Mouse (Mus musculus) liver, embryonic 12.5 days (tissue): ENCODE data around the gene Engase. TPM values are rescaled to one million over a fixed set of nuclear protein-coding genes. Genes with fewer than 3 reads are reported as not detected.
A peak's percentile ranks its signal among the peaks of the same experiment; 100 is the strongest.

Experiments used
- ATAC-seq: fragments of 200-750 bp; cut with Nextera tagmentation; 2 replicates; pipeline ENCODE4 v1.8.0; 2017; ENCODE audit warnings: moderate number of reproducible peaks, mild to moderate bottlenecking, moderate library complexity
- H3K27ac ChIP-seq: fragments of 300-500 bp; sonication (generic); 2 replicates; pipeline ENCODE4 v1.5.1; 2016; ENCODE audit warnings: mild to moderate bottlenecking
- H3K27me3 ChIP-seq: fragments of 300-500 bp; sonication (generic); replicated peaks from 2 replicates; pipeline ENCODE4 v1.6.1; 2016; ENCODE audit warnings: mild to moderate bottlenecking, moderate library complexity
- H3K36me3 ChIP-seq: fragments of 300-500 bp; sonication (generic); 2 replicates; pipeline ENCODE4 v1.6.1; 2016; ENCODE audit warnings: mild to moderate bottlenecking, moderate library complexity
- H3K4me1 ChIP-seq: fragments of 300-500 bp; sonication (generic); 2 replicates; pipeline ENCODE4 v1.6.1; 2016
- H3K4me2 ChIP-seq: fragments of 300-500 bp; sonication (generic); 2 replicates; pipeline ENCODE4 v1.6.1; 2016; ENCODE audit warnings: mild to moderate bottlenecking, moderate library complexity
- H3K4me3 ChIP-seq: fragments of 300-500 bp; sonication (generic); 2 replicates; pipeline ENCODE4 v1.5.1; 2016; ENCODE audit warnings: mild to moderate bottlenecking, moderate library complexity
- H3K9ac ChIP-seq: fragments of 300-500 bp; sonication (generic); 2 replicates; pipeline ENCODE4 v1.6.1; 2016; ENCODE audit warnings: mild to moderate bottlenecking, moderate library complexity
- H3K9me3 ChIP-seq: fragments of 300-500 bp; sonication (generic); replicated peaks from 2 replicates; pipeline ENCODE4 v1.6.1; 2016; ENCODE audit warnings: mild to moderate bottlenecking, moderate library complexity
- WGBS: fragments of 180-500 bp; shearing (Covaris S2); methylation state at CpG from one replicate; pipeline ENCODE4 v1.1.7; 2016; ENCODE audit not compliant: insufficient replicate concordance; 5-methylcytosine and 5-hydroxymethylcytosine counted together
- polyA plus RNA-seq: library from polyadenylated mRNA; unstranded; fragments of >200 nt; fragmentation: Nextera tagmentation; extraction: Ambion mirVana; gene quantifications from 2 replicates; pipeline ENCODE4 v1.2.1, GENCODE M21; 2016

The Engase gene
- polyA plus RNA-seq, 1 experiment from 2014 or later: 11.7 TPM

DNA sequence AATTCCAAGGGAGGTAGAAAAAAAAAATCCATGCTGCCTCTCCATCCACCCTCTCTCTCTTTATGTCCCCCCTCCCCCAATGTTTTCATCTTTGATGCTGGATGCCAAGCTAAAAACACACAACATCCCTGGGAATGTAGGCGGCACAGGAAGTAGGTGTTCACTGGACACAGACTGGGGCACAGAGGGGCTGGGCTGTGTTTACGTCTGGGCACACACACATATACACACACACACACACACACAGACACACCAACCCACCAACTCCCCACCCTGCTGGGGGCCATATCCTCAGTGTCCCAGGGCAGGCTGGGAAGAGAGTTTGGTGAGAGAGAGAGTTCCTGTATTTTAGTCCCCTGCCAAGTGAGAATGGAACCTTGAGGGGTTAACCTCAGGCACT lies 16.8 kb downstream of the Engase start:
- H3K36me3 ChIP-seq: peaks cover 3% of the 10 kb centered on the region; the same call in 1 of the 2 replicates
- 66% methylated on average over 2 of the region's 2 CpGs for WGBS
- H3K9me3 ChIP-seq: no peaks in the 10 kb centered on the region
- H3K9ac ChIP-seq: no peak overlapping the region
- no peak for ATAC-seq
- no peak overlapping the region for H3K27ac ChIP-seq
- H3K4me2 ChIP-seq: 0 out of 2 replicates have a peak overlapping the region, but pooled peaks have one; percentile 6
- no peak overlapping the region for H3K4me3 ChIP-seq
- peaks cover 8% of the 10 kb centered on the region for H3K4me1 ChIP-seq
- H3K27me3 ChIP-seq: peaks cover 31% of the 10 kb centered on the region

DNA sequence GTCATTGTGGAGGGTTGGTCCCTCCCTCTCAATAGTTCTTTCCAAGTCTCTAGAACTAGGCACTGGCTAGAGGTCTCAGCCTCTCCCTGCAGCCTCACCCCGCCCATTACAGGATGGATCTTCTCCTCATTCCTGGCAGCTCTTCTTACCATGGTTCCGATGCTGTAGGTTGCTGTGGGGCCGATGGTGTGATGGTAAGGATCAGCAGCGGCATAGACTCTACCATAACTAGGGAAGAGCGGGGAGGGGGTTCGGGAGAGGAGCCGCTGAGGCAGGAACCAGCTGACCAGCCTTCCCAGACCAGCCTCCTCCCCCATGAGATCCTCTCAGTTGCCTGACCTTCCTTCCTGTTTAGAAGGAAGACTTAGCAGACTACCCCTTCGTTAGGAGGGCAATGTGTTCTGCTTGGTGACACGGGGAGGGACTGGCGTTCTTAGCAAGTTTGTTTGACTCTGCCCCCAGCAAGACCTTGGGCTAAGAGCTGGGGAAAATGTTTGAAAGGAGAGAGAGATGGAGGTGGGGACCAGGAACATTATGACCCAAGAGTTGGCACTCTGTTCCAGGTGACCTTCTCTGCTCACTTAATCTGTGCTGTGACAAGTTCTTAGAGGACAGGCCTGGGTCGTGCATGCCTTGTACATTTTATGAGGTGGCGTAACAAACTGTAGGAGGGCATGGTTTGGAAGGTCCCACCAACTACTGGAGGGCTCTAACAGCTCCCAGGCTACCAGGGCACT lies 17.5 kb downstream of the Engase start:
- Histone ChIP-seq H3K9ac (no peak overlapping the region), H3K4me2 (peak overlapping the region; percentile 6; the same call in 1 of the 2 replicates), H3K36me3 (no peaks in the 10 kb centered on the region), H3K9me3 (no peaks in the 10 kb centered on the region), H3K27me3 (peaks cover 31% of the 10 kb centered on the region), H3K27ac (no peak overlapping the region), H3K4me1 (peaks cover 8% of the 10 kb centered on the region), H3K4me3 (no peak overlapping the region)
- 44% methylated on average over 12 of the region's 12 CpGs for WGBS
- ATAC-seq: no peak

DNA sequence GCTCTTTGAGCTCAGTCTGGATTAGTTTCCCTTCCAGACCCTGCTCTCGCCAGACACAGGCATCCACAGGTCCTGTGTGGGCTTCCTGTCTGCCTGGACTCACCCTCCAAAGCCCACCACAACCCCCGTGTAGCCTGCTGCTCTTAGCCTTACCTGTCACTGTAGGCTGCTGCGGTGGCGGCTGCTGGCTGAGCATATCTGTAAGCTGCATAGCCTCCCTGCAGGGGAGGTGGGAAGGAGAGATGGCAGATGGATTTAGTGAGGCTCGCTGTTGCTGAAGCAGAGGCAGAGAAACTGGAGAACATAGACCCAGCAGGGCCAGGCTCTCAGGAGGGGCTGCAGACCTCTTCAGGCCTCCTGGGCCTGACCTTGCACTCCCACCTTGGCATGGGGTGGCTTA lies 18.4 kb downstream of the Engase start:
- H3K27ac ChIP-seq: no peak overlapping the region
- H3K4me3 ChIP-seq: no peak overlapping the region
- H3K27me3 ChIP-seq: peaks cover 31% of the 10 kb centered on the region
- 36% methylated on average over 5 of the region's 5 CpGs for WGBS
- no peak for ATAC-seq
- H3K4me2 ChIP-seq: no peak overlapping the region
- H3K4me1 ChIP-seq: peaks cover 8% of the 10 kb centered on the region
- no peaks in the 10 kb centered on the region for H3K36me3 ChIP-seq
- H3K9me3 ChIP-seq: no peaks in the 10 kb centered on the region
- no peak overlapping the region for H3K9ac ChIP-seq

GRCm38 (mm10) chr11:118496066-118496689 lies 19.5 kb downstream of the Engase start:
- peaks cover 31% of the 10 kb centered on the region for H3K27me3 ChIP-seq
- 64% methylated on average over 20 of the region's 20 CpGs for WGBS
- no peaks in the 10 kb centered on the region for H3K36me3 ChIP-seq
- no peak overlapping the region for H3K9ac ChIP-seq
- H3K4me3 ChIP-seq: no peak overlapping the region
- H3K9me3 ChIP-seq: no peaks in the 10 kb centered on the region
- ATAC-seq: no peak
- H3K27ac ChIP-seq: no peak overlapping the region
- H3K4me2 ChIP-seq: no peak overlapping the region
- H3K4me1 ChIP-seq: no peaks in the 10 kb centered on the region

DNA sequence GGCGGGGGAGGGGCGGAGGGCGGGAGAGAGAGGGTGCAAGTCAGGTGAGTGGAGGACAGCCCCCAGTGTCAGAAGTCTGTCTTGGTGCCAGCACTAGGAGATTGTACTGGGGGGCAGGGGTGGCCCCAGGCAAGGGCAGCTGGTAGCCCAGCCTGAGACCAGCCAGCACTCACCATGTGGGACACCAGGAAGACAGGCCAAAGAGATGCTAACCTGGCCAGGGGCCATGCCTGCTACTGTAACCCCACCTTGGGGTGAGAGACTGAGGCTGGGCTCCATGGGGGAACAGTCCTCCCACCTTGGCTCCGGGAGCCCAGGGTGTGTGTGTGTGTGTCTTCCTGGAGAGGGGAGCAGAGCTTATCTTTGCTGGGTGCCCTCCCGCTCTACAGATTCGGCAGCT lies 26.4 kb downstream of the Engase start:
- no peaks in the 10 kb centered on the region for H3K4me1 ChIP-seq
- no peak for ATAC-seq
- H3K27me3 ChIP-seq: peaks cover 51% of the 10 kb centered on the region
- H3K27ac ChIP-seq: no peak overlapping the region
- WGBS: 30% methylated on average over 6 of the region's 6 CpGs
- no peaks in the 10 kb centered on the region for H3K9me3 ChIP-seq
- H3K4me3 ChIP-seq: no peak overlapping the region
- H3K4me2 ChIP-seq: no peak overlapping the region
- H3K36me3 ChIP-seq: no peaks in the 10 kb centered on the region
- H3K9ac ChIP-seq: no peak overlapping the region

DNA sequence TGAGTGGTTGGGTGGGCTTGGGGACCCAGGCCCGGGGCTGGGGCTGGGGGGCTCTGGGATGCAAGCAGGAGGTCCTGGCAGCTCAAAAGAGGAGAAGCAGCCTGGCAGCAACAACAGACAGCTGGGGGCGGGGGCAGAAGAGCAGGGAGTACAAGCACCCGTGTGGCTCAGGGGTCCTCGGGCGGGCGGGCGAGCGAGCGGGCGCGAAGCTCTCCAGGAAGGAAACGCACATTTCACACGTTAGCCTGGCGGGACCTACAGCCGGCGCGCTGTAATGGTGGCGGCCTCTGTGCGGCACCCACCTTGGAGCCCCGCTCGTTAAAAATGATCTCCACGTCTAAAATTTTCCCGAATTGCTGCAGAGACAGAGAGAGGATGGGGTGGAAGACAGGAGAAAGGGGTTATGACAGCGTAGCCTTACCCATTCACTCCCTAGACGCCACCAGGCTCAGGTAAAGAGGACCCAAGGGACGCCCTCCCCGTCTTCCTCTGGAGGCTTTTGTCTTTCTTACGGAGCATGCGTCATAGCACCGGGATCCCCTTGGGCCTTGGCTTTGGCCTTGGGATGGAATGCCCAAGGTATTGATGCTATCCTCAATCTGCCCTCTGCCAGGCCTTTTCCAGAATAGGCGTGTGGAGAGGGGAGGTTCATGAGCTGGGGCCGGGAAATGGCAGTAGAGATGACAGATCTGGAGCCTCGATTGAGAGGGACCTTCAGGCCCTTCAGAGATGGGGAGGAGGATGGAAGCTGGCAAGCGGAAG lies 27.0 kb downstream of the Engase start:
- ATAC-seq: no peak
- Histone ChIP-seq H3K36me3 (no peaks in the 10 kb centered on the region), H3K27me3 (peaks cover 56% of the 10 kb centered on the region), H3K4me2 (no peak overlapping the region; the same call in 1 of the 2 replicates), H3K27ac (no peak overlapping the region), H3K4me1 (no peaks in the 10 kb centered on the region), H3K9ac (no peak overlapping the region), H3K4me3 (no peak overlapping the region), H3K9me3 (no peaks in the 10 kb centered on the region)
- 12% methylated on average over 34 of the region's 34 CpGs for WGBS

DNA sequence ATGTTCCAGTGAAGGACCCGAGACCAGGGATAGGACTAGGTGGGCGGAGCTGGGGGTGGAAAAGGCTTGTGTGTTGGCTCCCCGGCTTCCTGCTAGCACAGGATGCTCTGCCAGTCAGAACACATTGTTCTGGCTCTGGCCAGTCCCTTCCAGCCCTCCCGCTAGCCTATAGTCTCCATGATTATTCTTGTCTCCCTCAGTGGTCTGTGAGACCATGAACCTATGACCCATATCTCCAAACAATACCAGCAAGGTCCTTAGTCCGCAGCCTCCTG lies 27.5 kb downstream of the Engase start:
- 43% methylated on average over 5 of the region's 5 CpGs for WGBS

DNA sequence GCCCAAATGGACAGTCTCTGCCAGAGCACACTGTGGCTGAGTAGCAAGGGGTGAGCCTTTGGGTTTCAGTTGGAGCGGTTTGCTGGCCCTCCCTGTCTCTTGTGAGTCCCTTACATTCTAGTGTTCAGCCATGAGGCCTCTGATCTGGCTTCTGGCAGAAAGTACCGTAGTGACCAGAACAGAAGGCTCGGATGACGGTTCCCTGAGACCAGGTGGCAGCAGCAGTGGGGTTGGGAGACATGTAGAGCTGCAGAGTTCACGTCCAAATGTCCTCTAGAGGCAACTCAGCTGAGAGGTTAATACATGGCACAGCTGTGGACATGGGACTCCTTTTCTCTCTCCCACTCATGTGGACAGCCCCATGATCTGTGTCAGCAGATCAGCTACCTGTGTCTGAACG lies 30.5 kb downstream of the Engase start:
- H3K4me1 ChIP-seq: no peaks in the 10 kb centered on the region
- no peak for ATAC-seq
- no peaks in the 10 kb centered on the region for H3K36me3 ChIP-seq
- H3K27ac ChIP-seq: no peak overlapping the region
- H3K27me3 ChIP-seq: peaks cover 66% of the 10 kb centered on the region
- H3K4me3 ChIP-seq: no peak overlapping the region
- no peak overlapping the region for H3K4me2 ChIP-seq
- H3K9me3 ChIP-seq: no peaks in the 10 kb centered on the region
- H3K9ac ChIP-seq: no peak overlapping the region
- 72% methylated on average over 6 of the region's 6 CpGs for WGBS

More for the DNA sequence above, 27.5 kb downstream of the Engase start:
- Histone ChIP-seq H3K36me3 (no peaks in the 10 kb centered on the region), H3K4me2 (no peak overlapping the region), H3K9ac (no peak overlapping the region), H3K9me3 (no peaks in the 10 kb centered on the region), H3K27ac (no peak overlapping the region), H3K4me3 (no peak overlapping the region), H3K27me3 (peaks cover 58% of the 10 kb centered on the region), H3K4me1 (no peaks in the 10 kb centered on the region)
- no peak for ATAC-seq

- Histone ChIP-seq H3K27me3 (peaks cover 66% of the 10 kb centered on the region), H3K4me1 (no peaks in the 10 kb centered on the region), H3K9ac (no peak overlapping the region), H3K36me3 (no peaks in the 10 kb centered on the region), H3K9me3 (no peaks in the 10 kb centered on the region), H3K27ac (no peak overlapping the region), H3K4me2 (no peak overlapping the region), H3K4me3 (no peak overlapping the region)
- WGBS: 25% methylated on average over 5 of the region's 5 CpGs
- no peak for ATAC-seq
Measured at GRCm38 (mm10) chr11:118507904-118508303, 31.3 kb downstream of the Engase start.

- H3K4me3 ChIP-seq: no peak overlapping the region
- no peak overlapping the region for H3K27ac ChIP-seq
- no peak for ATAC-seq
- no peaks in the 10 kb centered on the region for H3K4me1 ChIP-seq
- no peaks in the 10 kb centered on the region for H3K36me3 ChIP-seq
- H3K4me2 ChIP-seq: no peak overlapping the region
- H3K27me3 ChIP-seq: peaks cover 66% of the 10 kb centered on the region
- no peaks in the 10 kb centered on the region for H3K9me3 ChIP-seq
- 44% methylated on average over 7 of the region's 7 CpGs for WGBS
- no peak overlapping the region for H3K9ac ChIP-seq
Measured at GRCm38 (mm10) chr11:118508341-118508740, 31.7 kb downstream of the Engase start.

GRCm38 (mm10) chr11:118511851-118512250 lies 35.2 kb downstream of the Engase start:
- H3K9ac ChIP-seq: no peak overlapping the region
- 65% methylated on average over 6 of the region's 6 CpGs for WGBS
- H3K27ac ChIP-seq: no peak overlapping the region
- H3K9me3 ChIP-seq: no peaks in the 10 kb centered on the region
- no peaks in the 10 kb centered on the region for H3K36me3 ChIP-seq
- H3K4me1 ChIP-seq: no peaks in the 10 kb centered on the region
- H3K4me2 ChIP-seq: no peak overlapping the region
- no peak for ATAC-seq
- H3K4me3 ChIP-seq: no peak overlapping the region
- H3K27me3 ChIP-seq: peaks cover 49% of the 10 kb centered on the region

DNA sequence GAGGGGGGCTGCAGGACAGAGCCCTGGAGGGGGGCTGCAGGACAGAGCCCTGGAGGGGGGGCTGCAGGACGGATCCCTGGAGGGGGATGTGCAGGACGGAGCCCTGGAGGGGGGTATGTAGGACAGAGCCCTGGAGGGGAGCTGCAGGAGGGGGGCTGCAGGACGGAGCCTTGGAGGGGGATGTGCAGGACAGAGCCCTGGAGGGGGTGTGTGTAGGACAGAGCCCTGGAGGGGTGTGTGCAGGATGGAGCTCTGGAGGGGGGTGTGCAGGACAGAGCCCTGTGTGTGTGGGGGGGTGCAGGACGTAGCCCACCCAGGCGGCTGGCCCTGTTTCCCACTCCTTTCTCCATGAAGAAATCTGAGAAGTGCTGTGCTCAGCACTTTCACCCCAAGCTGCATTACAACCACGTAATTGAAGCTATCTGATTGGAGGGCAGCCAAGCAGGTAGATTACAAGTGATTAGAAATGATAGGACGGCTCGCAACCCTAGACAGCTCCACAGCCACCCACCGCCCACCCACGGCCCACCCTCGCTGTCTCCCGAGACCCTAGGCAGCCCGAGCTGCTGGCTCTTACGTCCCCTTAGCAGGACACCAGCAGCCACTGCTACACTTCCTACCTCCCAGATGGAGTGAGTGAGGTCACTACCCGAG lies 35.8 kb downstream of the Engase start:
- 57% methylated on average over 14 of the region's 15 CpGs for WGBS
- H3K4me2 ChIP-seq: no peak overlapping the region
- no peaks in the 10 kb centered on the region for H3K36me3 ChIP-seq
- H3K27ac ChIP-seq: no peak overlapping the region
- H3K4me1 ChIP-seq: no peaks in the 10 kb centered on the region
- H3K4me3 ChIP-seq: no peak overlapping the region
- peaks cover 52% of the 10 kb centered on the region for H3K27me3 ChIP-seq
- ATAC-seq: 0 out of 2 replicates have a peak, but pooled peaks have one; percentile 31
- no peaks in the 10 kb centered on the region for H3K9me3 ChIP-seq
- H3K9ac ChIP-seq: no peak overlapping the region
